In genomic region chr5:5124645-5125044, GRCm38 (mm10) we compare ENCODE assay signal across 24 mouse cellular contexts.
DNase-seq lines count a peak whose midpoint lies in the region; ATAC-seq and TF ChIP-seq lines count a peak whose summit lies in the region.
"Had no signal": no experiment of that assay in that cellular context is flagged by ENCODE, and none has a peak within 500 bp of the region (broad histone marks: within the 10 kb centered on the region; RNA-seq: fewer than 3 reads in every experiment).

No protein-coding gene starts in this region.

- H3K4me1 ChIP-seq in intestine, embryonic 15.5 days (replicated peaks), result 0 out of 2 replicates have a peak, but pooled peaks cover 2% of the 10 kb centered on the region
- H3K4me1 ChIP-seq in intestine, postnatal 0 days (replicated peaks; ENCODE audit: control insufficient read depth, insufficient read depth, low read length), result no peaks in the 10 kb centered on the region
- H3K4me1 ChIP-seq in MEL (ENCODE audit: control insufficient read depth in 1 of 2, insufficient read depth in 2 of 2, low read length in 2 of 2), result no peaks in the 10 kb centered on the region
- H3K4me1 ChIP-seq: embryonic facial prominence, embryonic 13.5 days; embryonic facial prominence, embryonic 15.5 days; forebrain, embryonic 10.5 days; forebrain, embryonic 12.5 days had no signal

- no peak for TF ChIP-seq EP300 in MEL (IDR thresholded peaks at IDR 0.05; ENCODE audit: low read depth in 1 of 2, low read length in 2 of 2)

- H3K36me3 ChIP-seq in intestine, embryonic 15.5 days, result no peaks in the 10 kb centered on the region
- H3K36me3 ChIP-seq in intestine, postnatal 0 days (ENCODE audit: control insufficient read depth, insufficient read depth), result no peaks in the 10 kb centered on the region
- H3K36me3 ChIP-seq in MEL (ENCODE audit: control insufficient read depth in 1 of 2, insufficient read depth in 2 of 2, low read length in 2 of 2) (no peaks in the 10 kb centered on the region), myocyte (ENCODE audit: control insufficient read depth, insufficient read depth) (no peaks in the 10 kb centered on the region)
- H3K36me3 ChIP-seq: embryonic facial prominence, embryonic 13.5 days; embryonic facial prominence, embryonic 15.5 days; forebrain, embryonic 10.5 days; forebrain, embryonic 12.5 days had no signal

- H3K9ac ChIP-seq in intestine, embryonic 15.5 days, result no peak overlapping the region
- H3K9ac ChIP-seq in intestine, postnatal 0 days (ENCODE audit: low read depth, low read length), result no peak overlapping the region
- H3K9ac ChIP-seq in MEL (ENCODE audit: control insufficient read depth, low read depth, low read length, poor library complexity, severe bottlenecking), result no peak overlapping the region
- H3K9ac ChIP-seq: embryonic facial prominence, embryonic 13.5 days; embryonic facial prominence, embryonic 15.5 days; forebrain, embryonic 12.5 days had no signal

- no peak overlapping the region for H3K4me3 ChIP-seq in intestine, embryonic 15.5 days (replicated peaks)
- no peak overlapping the region for H3K4me3 ChIP-seq in intestine, postnatal 0 days (ENCODE audit: low read depth, low read length)
- H3K4me3 ChIP-seq in MEL (ENCODE audit: control insufficient read depth in 1 of 2, insufficient read depth in 1 of 2, low read depth in 2 of 2, low read length in 2 of 2), result no peak overlapping the region
- no peak overlapping the region for H3K4me3 ChIP-seq in myocyte
- H3K4me3 ChIP-seq: embryonic facial prominence, embryonic 13.5 days; embryonic facial prominence, embryonic 15.5 days; erythroblast, embryonic 14.5 days; forebrain, embryonic 10.5 days; forebrain, embryonic 12.5 days had no signal

- no peak overlapping the region for H3K27ac ChIP-seq in intestine, embryonic 15.5 days
- no peak overlapping the region for H3K27ac ChIP-seq in intestine, postnatal 0 days (ENCODE audit: low read depth, low read length)
- no peak overlapping the region for H3K27ac ChIP-seq in MEL (ENCODE audit: control insufficient read depth, low read depth, low read length)
- H3K27ac ChIP-seq: embryonic facial prominence, embryonic 13.5 days; embryonic facial prominence, embryonic 15.5 days; forebrain, embryonic 10.5 days; forebrain, embryonic 12.5 days had no signal

- H3ac ChIP-seq in myocyte (ENCODE audit: control insufficient read depth, insufficient read length), result no peak overlapping the region

- TF ChIP-seq POLR2A in MEL (IDR thresholded peaks at IDR 0.05; ENCODE audit: control insufficient read depth in 1 of 2, insufficient read depth in 1 of 2, low read depth in 1 of 2, low read length in 2 of 2, poor library complexity in 1 of 2) (no peak), myocyte (IDR thresholded peaks at IDR 0.05; ENCODE audit: insufficient read length, low read depth) (no peak)

- DNase-seq in 416B (ENCODE audit: low read depth), result peak; percentile 17
- no peak for DNase-seq in MEL (ENCODE audit: low read depth, low spot score)
- no peak for DNase-seq in left cerebral cortex, postnatal 14 days (ENCODE audit: low spot score in 2 of 2)
- no peak for DNase-seq in layer of hippocampus, adult 8-10 months (ENCODE audit: low spot score in 2 of 2)
- DNase-seq: adrenal gland, adult 8-10 months; adrenal gland, postnatal 14 days; adrenal gland, postnatal 36 days; cerebellum, adult 11-12 months; cerebellum, adult 2 months; cerebellum, adult 9-10 months; cerebellum, postnatal 10 days; cerebellum, postnatal 25 days had no signal

- no peaks in the 10 kb centered on the region for H3K27me3 ChIP-seq in intestine, embryonic 15.5 days (replicated peaks)
- no peaks in the 10 kb centered on the region for H3K27me3 ChIP-seq in intestine, postnatal 0 days (replicated peaks; ENCODE audit: control insufficient read depth, insufficient read depth, low read length)
- H3K27me3 ChIP-seq in MEL (ENCODE audit: control insufficient read depth in 1 of 2, insufficient read depth in 2 of 2, low read length in 2 of 2), result no peaks in the 10 kb centered on the region; a peak in 1 of 4 replicates
- H3K27me3 ChIP-seq in myocyte (ENCODE audit: control insufficient read depth, insufficient read depth, insufficient read length), result no peaks in the 10 kb centered on the region
- H3K27me3 ChIP-seq: embryonic facial prominence, embryonic 13.5 days; embryonic facial prominence, embryonic 15.5 days; forebrain, embryonic 12.5 days; Patski had no signal

- H3K79me2 ChIP-seq in MEL (ENCODE audit: control insufficient read depth, insufficient read depth, low read length, poor library complexity), result no peaks in the 10 kb centered on the region
- H3K79me2 ChIP-seq in myocyte (ENCODE audit: control insufficient read depth, insufficient read depth), result peaks cover 31% of the 10 kb centered on the region

- TF ChIP-seq CTCF in intestine, postnatal 0 days (IDR thresholded peaks at IDR 0.05; ENCODE audit: low read depth), result no peak
- no peak for TF ChIP-seq CTCF in MEL (IDR thresholded peaks at IDR 0.05 in 2 of 3, conservative IDR thresholded peaks at IDR 0.05 in 1 of 3; ENCODE audit: control insufficient read depth in 1 of 3, insufficient read depth in 1 of 3, low read depth in 2 of 3, low read length in 3 of 3, poor library complexity in 1 of 3, severe bottlenecking in 1 of 3)

- WGBS in intestine, embryonic 15.5 days, result 80% methylated on average over 4 of the region's 4 CpGs
- 67% methylated on average over 4 of the region's 4 CpGs for WGBS in intestine, postnatal 0 days

- no peaks in the 10 kb centered on the region for H3K9me3 ChIP-seq in intestine, embryonic 15.5 days
- H3K9me3 ChIP-seq in intestine, postnatal 0 days (ENCODE audit: control insufficient read depth), result no peaks in the 10 kb centered on the region
- H3K9me3 ChIP-seq in MEL (replicated peaks; ENCODE audit: insufficient read depth, low read length), result no peaks in the 10 kb centered on the region
- H3K9me3 ChIP-seq: embryonic facial prominence, embryonic 13.5 days; embryonic facial prominence, embryonic 15.5 days; forebrain, embryonic 10.5 days; forebrain, embryonic 12.5 days had no signal

- intact Hi-C loops in left cerebral cortex, postnatal 14 days (cut with DNase I), result no loop called here

- no peak overlapping the region for H3K4me2 ChIP-seq in intestine, embryonic 15.5 days (replicated peaks)
- no peak overlapping the region for H3K4me2 ChIP-seq in intestine, postnatal 0 days (replicated peaks; ENCODE audit: low read depth)
- peak overlapping the region; percentile 63 for H3K4me2 ChIP-seq in myocyte (ENCODE audit: low read depth)
- H3K4me2 ChIP-seq: embryonic facial prominence, embryonic 13.5 days; embryonic facial prominence, embryonic 15.5 days; forebrain, embryonic 12.5 days had no signal

- no peak for TF ChIP-seq RAD21 in MEL (IDR thresholded peaks at IDR 0.05; ENCODE audit: low read depth, low read length)

- peak; percentile 45; the same call in 1 of the 2 replicates for ATAC-seq in intestine, embryonic 15.5 days
- no peak for ATAC-seq in intestine, postnatal 0 days
- ATAC-seq: activated CD4-positive, CD25-positive, alpha-beta regulatory T cell, adult 4 months; forebrain, embryonic 14.5 days; forebrain, embryonic 16.5 days; Patski had no signal

TF ChIP-seq in MEL, 35 proteins besides CTCF, POLR2A, EP300 and RAD21:
- TF ChIP-seq USF1 (IDR thresholded peaks at IDR 0.05; ENCODE audit: low read depth, low read length), result 0 out of 2 replicates have a peak, but pooled peaks have one; percentile 14
- no peak for TF ChIP-seq UBTF (IDR thresholded peaks at IDR 0.05; ENCODE audit: borderline replicate concordance, insufficient read depth, low read depth, low read length)

TF ChIP-seq in myocyte, 11 proteins besides CTCF, POLR2A, EP300 and RAD21:
- TF ChIP-seq MYOG (IDR thresholded peaks at IDR 0.05; ENCODE audit: control insufficient read depth in 1 of 3, insufficient read depth in 1 of 3, insufficient read length in 2 of 3, low read depth in 2 of 3), result no peak
- TF ChIP-seq TCF3 (IDR thresholded peaks at IDR 0.05; ENCODE audit: insufficient read length, low read depth), result no peak
- TF ChIP-seq TCF12 (IDR thresholded peaks at IDR 0.05; ENCODE audit: insufficient read depth, poor library complexity, severe bottlenecking), result no peak
- peak; percentile 61 for TF ChIP-seq USF1 (IDR thresholded peaks at IDR 0.05; ENCODE audit: low read depth)
- no peak for TF ChIP-seq REST (IDR thresholded peaks at IDR 0.05; ENCODE audit: insufficient read depth, insufficient read length)
- peak; percentile 42; the same call in 1 of the 2 replicates for TF ChIP-seq CEBPB (IDR thresholded peaks at IDR 0.05; ENCODE audit: insufficient read depth, poor library complexity, severe bottlenecking)
- TF ChIP-seq MAX (IDR thresholded peaks at IDR 0.05; ENCODE audit: low read depth), result no peak
- no peak for TF ChIP-seq SRF (IDR thresholded peaks at IDR 0.05; ENCODE audit: control insufficient read depth, insufficient read length, low read depth)
- no peak for TF ChIP-seq E2F4 (IDR thresholded peaks at IDR 0.05; ENCODE audit: insufficient read depth)
- TF ChIP-seq MYOD1 (IDR thresholded peaks at IDR 0.05; ENCODE audit: control insufficient read depth in 1 of 3, insufficient read length in 2 of 3, low read depth in 2 of 3), result no peak
- TF ChIP-seq POLR2AphosphoS2 (IDR thresholded peaks at IDR 0.05; ENCODE audit: insufficient read length, low read depth), result no peak
